Mouse (Mus musculus): ENCODE results near the gene N4bp2l2. TPM values are rescaled to one million over a fixed set of nuclear protein-coding genes. Genes with fewer than 3 reads are reported as not detected.
"Not testable (repeated sequence)": the region's sequence is repeated elsewhere in the genome, so short reads cannot be mapped to it uniquely, and the experiment has no call there.

The N4bp2l2 gene
- polyA plus RNA-seq (2015; fragmentation: Nextera tagmentation; extraction: Ambion mirVana) = 38.2 and 41.5 TPM in 2 replicates

- H3K4me2 ChIP-seq = peak within 1 kb of the TSS; percentile 66
- H3K4me1 ChIP-seq; ATAC-seq (ENCODE audit: insufficient read depth, low FRiP score, low read depth); H3K9me3 ChIP-seq; H3K27me3 ChIP-seq (replicated peaks); H3K36me3 ChIP-seq: not testable (repeated sequence)
- WGBS = 90% methylated on average over 9 of the region's 9 CpGs
- peak within 1 kb of the TSS; percentile 97 for H3K27ac ChIP-seq
- peak within 1 kb of the TSS; percentile 77 for H3K9ac ChIP-seq
- H3K4me3 ChIP-seq (replicated peaks) = peak within 1 kb of the TSS; percentile 93
Measured at GRCm38 (mm10) chr5:150666133-150666739, at the start of gene N4bp2l2. N4bp2l2 (minus strand) TSS chr5:150666183.

DNA sequence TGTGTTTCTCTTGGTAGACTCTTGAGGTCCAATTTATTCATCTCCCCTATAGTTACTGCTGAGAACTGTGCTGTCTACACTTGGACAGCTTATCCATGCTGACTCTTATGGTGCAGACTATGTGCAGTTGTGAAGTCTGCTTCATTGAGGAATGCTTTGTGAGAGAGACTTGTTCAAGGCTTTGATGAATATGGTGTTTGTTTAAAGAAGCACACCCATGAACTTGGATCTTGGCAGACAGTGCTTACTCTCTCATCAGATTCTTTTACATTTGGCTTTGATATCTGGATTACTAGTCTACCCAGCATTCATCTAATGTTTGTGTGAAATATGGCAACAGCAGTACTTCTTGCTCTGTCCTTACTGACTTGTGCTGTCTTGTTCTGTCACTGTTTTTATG lies 47.4 kb upstream of the N4bp2l2 start:
- Histone ChIP-seq H3K27me3 (replicated peaks) (no peaks in the 10 kb centered on the region), H3K4me3 (replicated peaks) (no peak overlapping the region), H3K9me3 (no peaks in the 10 kb centered on the region), H3K27ac (no peak overlapping the region; the same call in 1 of the 2 replicates), H3K4me2 (no peak overlapping the region), H3K9ac (no peak overlapping the region), H3K36me3 (no peaks in the 10 kb centered on the region), H3K4me1 (no peaks in the 10 kb centered on the region; the same call in 1 of the 2 replicates)
- no peak for ATAC-seq (ENCODE audit: insufficient read depth, low FRiP score, low read depth)

DNA sequence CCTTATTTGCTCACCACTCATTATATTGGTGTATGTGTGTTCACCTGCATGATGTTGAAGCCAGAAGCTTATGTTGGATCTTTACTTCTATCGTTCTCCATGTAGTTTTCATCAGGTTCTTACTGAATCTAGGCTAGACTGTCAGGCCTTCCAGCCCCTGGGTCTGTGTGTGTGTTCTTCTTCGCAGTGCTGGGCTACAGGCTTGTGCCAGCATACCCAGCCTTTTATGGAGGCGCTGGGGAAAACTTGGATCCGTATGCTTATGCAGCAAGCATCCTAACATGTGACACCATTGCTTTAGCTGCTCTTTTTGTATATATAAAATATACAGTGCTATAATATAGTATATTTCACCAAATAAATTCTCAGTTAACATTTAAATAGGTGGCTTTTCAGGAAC lies 45.5 kb upstream of the N4bp2l2 start:
- 75% methylated on average over 4 of the region's 4 CpGs for WGBS
- H3K4me3 ChIP-seq (replicated peaks) = no peak overlapping the region
- no peak for ATAC-seq (ENCODE audit: insufficient read depth, low FRiP score, low read depth)

GRCm38 (mm10) chr5:150707181-150707580 lies 41.2 kb upstream of the N4bp2l2 start:
- H3K9me3 ChIP-seq; H3K9ac ChIP-seq; H3K4me3 ChIP-seq (replicated peaks); H3K27ac ChIP-seq; H3K27me3 ChIP-seq (replicated peaks); ATAC-seq (ENCODE audit: insufficient read depth, low FRiP score, low read depth); H3K36me3 ChIP-seq; H3K4me2 ChIP-seq; H3K4me1 ChIP-seq: not testable (repeated sequence)
- 87% methylated on average over 3 of the region's 3 CpGs for WGBS

More for the DNA sequence above, 45.5 kb upstream of the N4bp2l2 start:
- H3K27me3 ChIP-seq (replicated peaks) = no peaks in the 10 kb centered on the region
- no peaks in the 10 kb centered on the region; the same call in 1 of the 2 replicates for H3K4me1 ChIP-seq
- no peaks in the 10 kb centered on the region for H3K9me3 ChIP-seq
- H3K4me2 ChIP-seq = no peak overlapping the region
- H3K27ac ChIP-seq = no peak overlapping the region
- no peaks in the 10 kb centered on the region for H3K36me3 ChIP-seq
- no peak overlapping the region for H3K9ac ChIP-seq

DNA sequence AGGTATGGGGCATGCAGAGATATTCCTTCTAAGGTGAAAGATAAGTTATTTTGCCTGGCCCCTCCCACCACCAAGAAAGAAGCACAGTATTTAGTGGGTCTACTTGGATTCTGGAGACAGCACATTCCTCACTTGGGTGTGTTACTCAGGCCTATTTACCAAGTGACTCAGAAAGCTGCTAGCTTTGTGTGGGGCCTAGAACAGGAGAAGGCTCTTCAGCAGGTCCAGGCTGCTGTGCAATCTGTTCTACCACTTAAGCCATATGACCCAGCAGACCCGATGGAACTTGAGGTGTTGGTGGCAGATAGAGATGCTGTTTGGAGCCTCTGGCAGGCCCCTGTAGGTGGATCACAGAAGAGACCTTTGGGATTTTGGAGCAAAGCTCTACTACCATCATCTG lies 40.7 kb upstream of the N4bp2l2 start:
- H3K27ac ChIP-seq; ATAC-seq (ENCODE audit: insufficient read depth, low FRiP score, low read depth); H3K4me2 ChIP-seq; H3K9me3 ChIP-seq; H3K4me3 ChIP-seq (replicated peaks); H3K9ac ChIP-seq; H3K4me1 ChIP-seq; H3K27me3 ChIP-seq (replicated peaks); H3K36me3 ChIP-seq: not testable (repeated sequence)
- 75% methylated on average over 1 of the region's 1 CpGs for WGBS

GRCm38 (mm10) chr5:150702714-150703113 lies 36.7 kb upstream of the N4bp2l2 start:
- H3K4me1 ChIP-seq = no peaks in the 10 kb centered on the region
- WGBS = 41% methylated on average over 2 of the region's 2 CpGs

DNA sequence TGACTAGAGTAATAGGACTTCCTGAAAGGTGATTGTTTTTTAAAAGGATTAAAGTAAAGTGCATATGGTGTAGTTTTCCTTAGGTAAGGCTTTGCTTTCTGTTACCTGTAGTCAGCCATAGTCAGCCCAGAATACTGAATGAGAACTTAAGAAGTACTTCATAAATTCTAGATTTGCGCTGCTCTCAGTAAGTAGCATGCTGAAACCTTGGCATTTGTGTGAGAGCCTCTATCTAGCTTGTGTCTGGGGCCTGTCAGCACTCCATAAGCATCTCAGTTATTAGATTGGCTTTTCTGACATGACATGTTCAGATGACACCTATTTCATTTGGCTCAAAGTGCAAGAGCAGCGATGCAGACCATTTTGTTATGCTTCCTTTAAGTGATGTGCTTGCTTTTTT lies 27.3 kb upstream of the N4bp2l2 start:
- Histone ChIP-seq H3K4me3 (replicated peaks) (no peak overlapping the region), H3K4me1 (0 out of 2 replicates have a peak, but pooled peaks cover 3% of the 10 kb centered on the region), H3K27ac (no peak overlapping the region), H3K9ac (no peak overlapping the region), H3K4me2 (no peak overlapping the region), H3K9me3 (no peaks in the 10 kb centered on the region), H3K36me3 (peaks cover 6% of the 10 kb centered on the region; the same call in 1 of the 2 replicates), H3K27me3 (replicated peaks) (no peaks in the 10 kb centered on the region)
- 86% methylated on average over 2 of the region's 2 CpGs for WGBS
- no peak for ATAC-seq (ENCODE audit: insufficient read depth, low FRiP score, low read depth)

More at GRCm38 (mm10) chr5:150702714-150703113, 36.7 kb upstream of the N4bp2l2 start:
- Histone ChIP-seq H3K9me3 (no peaks in the 10 kb centered on the region), H3K27me3 (replicated peaks) (no peaks in the 10 kb centered on the region), H3K36me3 (no peaks in the 10 kb centered on the region), H3K4me3 (replicated peaks) (no peak overlapping the region), H3K4me2 (no peak overlapping the region), H3K9ac (no peak overlapping the region), H3K27ac (no peak overlapping the region)
- ATAC-seq (ENCODE audit: insufficient read depth, low FRiP score, low read depth) = no peak

GRCm38 (mm10) chr5:150690685-150691084 lies 24.7 kb upstream of the N4bp2l2 start:
- Histone ChIP-seq H3K9ac (no peak overlapping the region), H3K27ac (no peak overlapping the region), H3K36me3 (peaks cover 6% of the 10 kb centered on the region; the same call in 1 of the 2 replicates), H3K9me3 (no peaks in the 10 kb centered on the region), H3K4me2 (no peak overlapping the region), H3K4me3 (replicated peaks) (no peak overlapping the region), H3K4me1 (0 out of 2 replicates have a peak, but pooled peaks cover 3% of the 10 kb centered on the region), H3K27me3 (replicated peaks) (no peaks in the 10 kb centered on the region)
- ATAC-seq (ENCODE audit: insufficient read depth, low FRiP score, low read depth) = no peak

GRCm38 (mm10) chr5:150682862-150683261 lies 16.9 kb upstream of the N4bp2l2 start:
- not testable (repeated sequence) for H3K27me3 ChIP-seq (replicated peaks); H3K27ac ChIP-seq; H3K9ac ChIP-seq; H3K4me2 ChIP-seq; ATAC-seq (ENCODE audit: insufficient read depth, low FRiP score, low read depth); H3K4me3 ChIP-seq (replicated peaks); H3K36me3 ChIP-seq; H3K4me1 ChIP-seq; H3K9me3 ChIP-seq
- WGBS = 90% methylated on average over 6 of the region's 6 CpGs

DNA sequence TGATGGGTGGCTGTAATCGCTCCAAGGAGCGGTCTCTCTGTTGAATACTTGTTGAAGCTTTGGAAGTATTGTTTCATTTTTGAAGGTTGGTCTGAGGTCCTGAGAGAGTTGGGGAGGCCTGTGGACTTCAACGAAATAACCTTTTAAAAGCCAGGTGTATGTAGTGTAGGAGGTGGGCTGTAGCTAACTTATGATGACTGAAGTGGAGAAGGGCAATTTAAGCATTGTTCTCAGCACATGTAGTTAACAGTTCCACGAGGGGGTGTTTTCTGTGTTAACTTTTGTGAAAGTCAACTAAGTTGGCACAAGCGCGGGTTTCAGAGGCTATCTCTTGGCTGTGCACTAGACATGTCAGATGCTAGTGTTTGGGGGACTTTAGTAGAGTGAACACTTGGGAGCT lies 8.9 kb upstream of the N4bp2l2 start:
- H3K27me3 ChIP-seq (replicated peaks) = no peaks in the 10 kb centered on the region
- H3K4me2 ChIP-seq = peak overlapping the region; percentile 58
- H3K4me3 ChIP-seq (replicated peaks) = peak overlapping the region; percentile 94
- H3K9me3 ChIP-seq = no peaks in the 10 kb centered on the region
- ATAC-seq (ENCODE audit: insufficient read depth, low FRiP score, low read depth) = no peak
- WGBS = 52% methylated on average over 6 of the region's 6 CpGs
- H3K27ac ChIP-seq = no peak overlapping the region
- peaks cover 6% of the 10 kb centered on the region; the same call in 1 of the 2 replicates for H3K4me1 ChIP-seq
- H3K36me3 ChIP-seq = no peaks in the 10 kb centered on the region
- H3K9ac ChIP-seq = peak overlapping the region; percentile 13; the same call in 1 of the 2 replicates

DNA sequence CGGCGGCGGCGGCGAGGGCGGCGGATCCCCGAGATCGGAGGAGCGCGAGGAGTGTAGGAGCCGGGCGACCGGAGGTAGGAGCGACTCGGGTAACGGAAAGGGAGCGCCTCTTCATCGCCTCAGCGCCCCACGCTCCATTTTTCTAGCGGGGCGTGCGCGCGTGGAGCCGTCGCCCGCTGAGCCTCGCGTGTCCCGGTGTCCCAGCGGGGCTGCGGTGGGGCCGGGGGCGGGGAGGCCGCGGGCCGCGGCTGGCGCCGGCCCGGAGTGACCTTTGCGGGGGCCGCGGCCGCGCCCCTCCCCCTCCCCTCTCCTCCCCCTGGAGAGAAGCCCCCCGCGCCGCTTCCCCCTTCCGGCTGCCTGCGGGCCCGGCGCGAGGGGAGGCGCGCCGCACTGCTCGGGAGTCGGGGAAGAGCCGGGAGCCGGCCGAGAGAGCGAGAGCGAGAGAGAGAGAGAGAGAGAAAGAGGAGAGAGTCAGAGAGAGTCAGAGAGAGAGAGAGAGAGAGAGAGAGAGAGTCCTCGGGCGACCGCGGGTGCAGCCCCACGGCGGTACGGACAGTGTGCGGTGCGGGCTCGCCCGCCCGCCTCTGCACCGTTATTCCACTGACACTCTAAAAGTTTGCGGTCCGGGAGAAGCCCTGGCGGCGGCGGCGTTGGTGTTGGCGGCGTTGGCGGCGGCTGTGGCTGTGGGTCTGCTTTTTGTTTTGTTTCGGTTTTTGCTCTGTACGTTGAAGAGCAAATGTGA lies 8.1 kb upstream of the N4bp2l2 start:
- H3K9me3 ChIP-seq = no peaks in the 10 kb centered on the region
- ATAC-seq (ENCODE audit: insufficient read depth, low FRiP score, low read depth) = peak; percentile 28
- H3K4me1 ChIP-seq = peaks cover 6% of the 10 kb centered on the region; the same call in 1 of the 2 replicates
- peak overlapping the region; percentile 58 for H3K4me2 ChIP-seq
- H3K27ac ChIP-seq = peak overlapping the region; percentile 94
- peak overlapping the region; percentile 94 for H3K4me3 ChIP-seq (replicated peaks)
- H3K9ac ChIP-seq = peak overlapping the region; percentile 98
- no peaks in the 10 kb centered on the region for H3K27me3 ChIP-seq (replicated peaks)
- under 1% methylated on average over 61 of the region's 91 CpGs for WGBS
- H3K36me3 ChIP-seq = no peaks in the 10 kb centered on the region

GRCm38 (mm10) chr5:150673153-150673835 lies 7.3 kb upstream of the N4bp2l2 start, which contains the start of gene Pds5b:
Pds5b (plus strand) TSS chr5:150673739.
- peak within 1 kb of the TSS; percentile 94 for H3K4me3 ChIP-seq (replicated peaks)
- H3K36me3 ChIP-seq = no peaks in the 10 kb centered on the region
- ATAC-seq (ENCODE audit: insufficient read depth, low FRiP score, low read depth) = peak; percentile 97
- 12% methylated on average over 49 of the region's 49 CpGs for WGBS
- no peaks in the 10 kb centered on the region for H3K27me3 ChIP-seq (replicated peaks)
- peak within 1 kb of the TSS; percentile 58 for H3K4me2 ChIP-seq
- no peaks in the 10 kb centered on the region for H3K9me3 ChIP-seq
- peaks cover 6% of the 10 kb centered on the region; the same call in 1 of the 2 replicates for H3K4me1 ChIP-seq
- H3K27ac ChIP-seq = peak within 1 kb of the TSS; percentile 94
- peak within 1 kb of the TSS; percentile 98 for H3K9ac ChIP-seq
